Mouse (Mus musculus): ENCODE measurements around the gene Mast4. TPM values are rescaled to one million over a fixed set of nuclear protein-coding genes. Genes with fewer than 3 reads are reported as not detected.

Mast4 gene
- polyA plus RNA-seq, 1 experiment from 2014 or later = 10.1 TPM

GRCm38 (mm10) chr13:102915341-102915740, 419.0 kb downstream of the Mast4 start:
- H3K4me2 ChIP-seq = no peak overlapping the region
- no peak overlapping the region for H3K27ac ChIP-seq (ENCODE audit: low read depth, low read length)
- DNase-seq (ENCODE audit: low spot score) (no peak), ATAC-seq (replicated peaks; ENCODE audit: low FRiP score) (no peak)
- no peak overlapping the region for H3K4me3 ChIP-seq (ENCODE audit: low read depth, low read length)
- 76% methylated on average over 1 of the region's 1 CpGs for WGBS
- no peaks in the 10 kb centered on the region for H3K4me1 ChIP-seq (replicated peaks; ENCODE audit: control insufficient read depth, insufficient read depth, low read length)
- H3K27me3 ChIP-seq (replicated peaks; ENCODE audit: control insufficient read depth, insufficient read depth, low read length) = no peaks in the 10 kb centered on the region
- H3K36me3 ChIP-seq (ENCODE audit: control insufficient read depth, insufficient read depth, low read length) = no peaks in the 10 kb centered on the region
- no peak overlapping the region for H3K9ac ChIP-seq (ENCODE audit: low read depth, low read length)
- no peaks in the 10 kb centered on the region for H3K9me3 ChIP-seq (ENCODE audit: control insufficient read depth, low read length)

GRCm38 (mm10) chr13:102914800-102915199, 419.5 kb downstream of the Mast4 start:
- DNase-seq (ENCODE audit: low spot score) = no peak
- Histone ChIP-seq H3K27me3 (replicated peaks; ENCODE audit: control insufficient read depth, insufficient read depth, low read length) (no peaks in the 10 kb centered on the region), H3K9me3 (ENCODE audit: control insufficient read depth, low read length) (no peaks in the 10 kb centered on the region), H3K27ac (ENCODE audit: low read depth, low read length) (no peak overlapping the region), H3K36me3 (ENCODE audit: control insufficient read depth, insufficient read depth, low read length) (no peaks in the 10 kb centered on the region), H3K9ac (ENCODE audit: low read depth, low read length) (no peak overlapping the region), H3K4me2 (no peak overlapping the region), H3K4me1 (replicated peaks; ENCODE audit: control insufficient read depth, insufficient read depth, low read length) (no peaks in the 10 kb centered on the region), H3K4me3 (ENCODE audit: low read depth, low read length) (no peak overlapping the region)
- ATAC-seq (replicated peaks; ENCODE audit: low FRiP score) = no peak

GRCm38 (mm10) chr13:102913919-102914318, 420.4 kb downstream of the Mast4 start:
- ATAC-seq (replicated peaks; ENCODE audit: low FRiP score) (no peak), DNase-seq (ENCODE audit: low spot score) (no peak)
- Histone ChIP-seq H3K9me3 (ENCODE audit: control insufficient read depth, low read length) (no peaks in the 10 kb centered on the region), H3K9ac (ENCODE audit: low read depth, low read length) (no peak overlapping the region), H3K36me3 (ENCODE audit: control insufficient read depth, insufficient read depth, low read length) (no peaks in the 10 kb centered on the region), H3K4me3 (ENCODE audit: low read depth, low read length) (no peak overlapping the region), H3K4me1 (replicated peaks; ENCODE audit: control insufficient read depth, insufficient read depth, low read length) (no peaks in the 10 kb centered on the region), H3K27ac (ENCODE audit: low read depth, low read length) (no peak overlapping the region), H3K27me3 (replicated peaks; ENCODE audit: control insufficient read depth, insufficient read depth, low read length) (no peaks in the 10 kb centered on the region), H3K4me2 (no peak overlapping the region)
- 87% methylated on average over 2 of the region's 2 CpGs for WGBS

GRCm38 (mm10) chr13:102912867-102913266, 421.4 kb downstream of the Mast4 start:
- 85% methylated on average over 12 of the region's 12 CpGs for WGBS
- Histone ChIP-seq H3K4me2 (no peak overlapping the region), H3K36me3 (ENCODE audit: control insufficient read depth, insufficient read depth, low read length) (no peaks in the 10 kb centered on the region), H3K27ac (ENCODE audit: low read depth, low read length) (no peak overlapping the region), H3K9me3 (ENCODE audit: control insufficient read depth, low read length) (no peaks in the 10 kb centered on the region), H3K27me3 (replicated peaks; ENCODE audit: control insufficient read depth, insufficient read depth, low read length) (no peaks in the 10 kb centered on the region), H3K4me3 (ENCODE audit: low read depth, low read length) (no peak overlapping the region), H3K4me1 (replicated peaks; ENCODE audit: control insufficient read depth, insufficient read depth, low read length) (no peaks in the 10 kb centered on the region), H3K9ac (ENCODE audit: low read depth, low read length) (no peak overlapping the region)
- no peak for ATAC-seq (replicated peaks; ENCODE audit: low FRiP score)
- DNase-seq (ENCODE audit: low spot score) = no peak

- ATAC-seq (replicated peaks; ENCODE audit: low FRiP score) (no peak), DNase-seq (ENCODE audit: low spot score) (no peak)
- Histone ChIP-seq H3K4me3 (ENCODE audit: low read depth, low read length) (no peak overlapping the region), H3K4me2 (no peak overlapping the region), H3K27ac (ENCODE audit: low read depth, low read length) (no peak overlapping the region), H3K4me1 (replicated peaks; ENCODE audit: control insufficient read depth, insufficient read depth, low read length) (0 out of 2 replicates have a peak, but pooled peaks cover 2% of the 10 kb centered on the region), H3K9ac (ENCODE audit: low read depth, low read length) (no peak overlapping the region), H3K9me3 (ENCODE audit: control insufficient read depth, low read length) (no peaks in the 10 kb centered on the region), H3K27me3 (replicated peaks; ENCODE audit: control insufficient read depth, insufficient read depth, low read length) (no peaks in the 10 kb centered on the region), H3K36me3 (ENCODE audit: control insufficient read depth, insufficient read depth, low read length) (no peaks in the 10 kb centered on the region)
- WGBS = 87% methylated on average over 5 of the region's 5 CpGs
These were observed 424.5 kb downstream of the Mast4 start for GRCm38 (mm10) chr13:102909654-102910418.

GRCm38 (mm10) chr13:102906661-102907009, 427.7 kb downstream of the Mast4 start:
- DNase-seq (ENCODE audit: low spot score) (no peak), ATAC-seq (replicated peaks; ENCODE audit: low FRiP score) (no peak; the same call in 1 of the 2 replicates)
- H3K4me3 ChIP-seq (ENCODE audit: low read depth, low read length) = peak overlapping the region; percentile 62
- 9% methylated on average over 9 of the region's 9 CpGs for WGBS
- H3K27me3 ChIP-seq (replicated peaks; ENCODE audit: control insufficient read depth, insufficient read depth, low read length) = no peaks in the 10 kb centered on the region
- H3K9me3 ChIP-seq (ENCODE audit: control insufficient read depth, low read length) = no peaks in the 10 kb centered on the region
- H3K36me3 ChIP-seq (ENCODE audit: control insufficient read depth, insufficient read depth, low read length) = no peaks in the 10 kb centered on the region
- H3K27ac ChIP-seq (ENCODE audit: low read depth, low read length) = peak overlapping the region; percentile 49; the same call in 1 of the 2 replicates
- peak overlapping the region; percentile 61 for H3K9ac ChIP-seq (ENCODE audit: low read depth, low read length)
- H3K4me2 ChIP-seq = peak overlapping the region; percentile 88
- peaks cover 5% of the 10 kb centered on the region; the same call in 1 of the 2 replicates for H3K4me1 ChIP-seq (replicated peaks; ENCODE audit: control insufficient read depth, insufficient read depth, low read length)

GRCm38 (mm10) chr13:102906004-102906660, 428.2 kb downstream of the Mast4 start:
- H3K36me3 ChIP-seq (ENCODE audit: control insufficient read depth, insufficient read depth, low read length) = no peaks in the 10 kb centered on the region
- H3K27me3 ChIP-seq (replicated peaks; ENCODE audit: control insufficient read depth, insufficient read depth, low read length) = no peaks in the 10 kb centered on the region
- peak overlapping the region; percentile 49 for H3K27ac ChIP-seq (ENCODE audit: low read depth, low read length)
- H3K4me2 ChIP-seq = peak overlapping the region; percentile 88
- DNase-seq (ENCODE audit: low spot score) = peak; percentile 80
- ATAC-seq (replicated peaks; ENCODE audit: low FRiP score) = peak; percentile 90
- H3K4me3 ChIP-seq (ENCODE audit: low read depth, low read length) = peak overlapping the region; percentile 62
- peak overlapping the region; percentile 61 for H3K9ac ChIP-seq (ENCODE audit: low read depth, low read length)
- no peaks in the 10 kb centered on the region for H3K9me3 ChIP-seq (ENCODE audit: control insufficient read depth, low read length)
- WGBS = 0% methylated on average over 16 of the region's 16 CpGs
- H3K4me1 ChIP-seq (replicated peaks; ENCODE audit: control insufficient read depth, insufficient read depth, low read length) = peaks cover 5% of the 10 kb centered on the region; the same call in 1 of the 2 replicates

GRCm38 (mm10) chr13:102905361-102905950, 428.8 kb downstream of the Mast4 start:
- ATAC-seq (replicated peaks; ENCODE audit: low FRiP score) = no peak
- H3K4me1 ChIP-seq (replicated peaks; ENCODE audit: control insufficient read depth, insufficient read depth, low read length) = peaks cover 5% of the 10 kb centered on the region; the same call in 1 of the 2 replicates
- WGBS = 2% methylated on average over 16 of the region's 16 CpGs

More at GRCm38 (mm10) chr13:102905361-102905950, 428.8 kb downstream of the Mast4 start:
- Histone ChIP-seq H3K9ac (ENCODE audit: low read depth, low read length) (peak overlapping the region; percentile 61), H3K27ac (ENCODE audit: low read depth, low read length) (peak overlapping the region; percentile 49), H3K4me2 (peak overlapping the region; percentile 88), H3K9me3 (ENCODE audit: control insufficient read depth, low read length) (no peaks in the 10 kb centered on the region), H3K4me3 (ENCODE audit: low read depth, low read length) (peak overlapping the region; percentile 62), H3K27me3 (replicated peaks; ENCODE audit: control insufficient read depth, insufficient read depth, low read length) (no peaks in the 10 kb centered on the region), H3K36me3 (ENCODE audit: control insufficient read depth, insufficient read depth, low read length) (no peaks in the 10 kb centered on the region)
- peak; percentile 50 for DNase-seq (ENCODE audit: low spot score)

Measured in liver, embryonic 11.5 days (tissue).